In the genomic region with DNA sequence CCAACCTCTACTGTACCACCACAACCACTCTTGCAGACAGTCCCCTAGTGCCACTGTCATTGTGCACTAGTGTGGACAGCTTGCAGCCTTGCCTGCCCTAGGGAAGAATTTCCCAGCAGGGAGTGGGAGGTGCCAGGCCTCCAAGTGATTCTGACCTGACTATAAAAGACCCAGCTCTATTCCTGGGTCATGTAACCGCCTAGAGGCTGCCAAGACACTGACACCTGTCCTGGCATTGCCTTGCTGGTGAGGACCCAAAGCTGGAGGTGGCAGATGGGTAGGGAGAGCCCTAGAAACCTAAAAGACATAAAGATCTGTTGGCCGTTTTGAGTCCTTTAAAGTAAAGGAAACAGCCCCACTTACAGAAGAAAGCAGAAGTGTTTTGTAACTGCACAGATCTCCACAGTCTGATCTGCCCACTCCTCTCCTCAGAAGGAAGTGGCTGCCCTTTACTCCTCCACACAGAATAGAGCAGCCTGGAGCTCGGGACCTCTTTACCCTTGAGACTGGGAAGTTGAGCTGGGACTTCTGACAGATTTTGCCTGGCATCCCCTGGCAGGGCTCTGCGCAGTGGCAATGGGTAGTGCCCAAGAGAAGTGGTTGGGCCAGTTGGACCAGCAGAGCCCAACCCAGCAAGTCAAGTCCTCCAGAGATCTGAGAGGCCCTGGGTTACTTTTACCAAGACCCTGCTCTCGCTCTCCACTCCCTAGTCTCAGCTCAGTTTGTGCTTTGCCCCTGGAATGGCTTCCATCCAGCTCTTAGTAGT, we compare ENCODE assay signal across 7 mouse cellular contexts. TPM values are rescaled to one million over a fixed set of nuclear protein-coding genes. Genes with fewer than 3 reads are reported as not detected.
DNase-seq lines count a peak whose midpoint lies in the region; ATAC-seq lines count a peak whose summit lies in the region.

No protein-coding gene starts in this region.

- no peak overlapping the region for H3K4me3 ChIP-seq in liver, embryonic 16.5 days (ENCODE audit: low read depth, low read length)

- H3K27me3 ChIP-seq in liver, embryonic 16.5 days (ENCODE audit: control insufficient read depth, insufficient read depth, low read depth, low read length): no peaks in the 10 kb centered on the region

- peak overlapping the region; percentile 48; the same call in 1 of the 2 replicates for H3K27ac ChIP-seq in liver, embryonic 16.5 days (ENCODE audit: low read length)

- peak; percentile 42 to 59 for DNase-seq in urinary bladder, adult 18-20 months (ENCODE audit: low spot score in 2 of 2)
- no peak for DNase-seq in urinary bladder, postnatal 4 days (ENCODE audit: low spot score in 2 of 2)
- DNase-seq in urinary bladder, postnatal 36 days (ENCODE audit: low spot score in 2 of 2): peak; percentile 45 to 64
- no peak for DNase-seq in ovary, postnatal 10 days (ENCODE audit: low spot score)
- no peak for DNase-seq in spleen, adult 18-20 months

- no peak overlapping the region for H3K4me2 ChIP-seq in liver, embryonic 16.5 days (ENCODE audit: low read depth, low read length)

- H3K36me3 ChIP-seq in liver, embryonic 16.5 days (ENCODE audit: control insufficient read depth, insufficient read depth): no peaks in the 10 kb centered on the region

- no peaks in the 10 kb centered on the region for H3K9me3 ChIP-seq in liver, embryonic 16.5 days (replicated peaks; ENCODE audit: control insufficient read depth, low read length)

- no peak overlapping the region for H3K9ac ChIP-seq in liver, embryonic 16.5 days (ENCODE audit: low read depth, low read length)

- WGBS in liver, embryonic 16.5 days (ENCODE audit: insufficient replicate concordance): 29% methylated on average over 5 of the region's 5 CpGs

- ATAC-seq in granulocyte monocyte progenitor cell, adult 5-6 weeks (replicated peaks; ENCODE audit: poor library complexity, severe bottlenecking): peak; percentile 57
- ATAC-seq in liver, embryonic 16.5 days (ENCODE audit: low read depth): no peak

- peaks cover 6% of the 10 kb centered on the region; the same call in 1 of the 2 replicates for H3K4me1 ChIP-seq in liver, embryonic 16.5 days (ENCODE audit: control insufficient read depth, low read depth, low read length)

RNA-seq across cellular contexts. Expression of gene Prkcd, which starts 5.0 kb away (rescaled TPM):
- total RNA-seq in granulocyte monocyte progenitor cell, adult 5-6 weeks (2014; fragmentation: Nextera tagmentation): 158 and 179 TPM in 2 replicates
- total RNA-seq in granulocyte monocyte progenitor cell, adult 5-6 weeks (2017): 113 and 117 TPM in 2 replicates
- 16.3 and 16.4 TPM in 2 replicates for polyA plus RNA-seq in liver, embryonic 16.5 days (2015; fragmentation: Nextera tagmentation; extraction: Ambion mirVana)

RNA-seq across cellular contexts. Expression of gene Rft1, which starts 23.2 kb away (rescaled TPM):
- 16.7 and 20.4 TPM in 2 replicates for total RNA-seq in granulocyte monocyte progenitor cell, adult 5-6 weeks (2014; fragmentation: Nextera tagmentation)
- 16.9 and 21.4 TPM in 2 replicates for total RNA-seq in granulocyte monocyte progenitor cell, adult 5-6 weeks (2017)
- 3.9 and 4.1 TPM in 2 replicates for polyA plus RNA-seq in liver, embryonic 16.5 days (2015; fragmentation: Nextera tagmentation; extraction: Ambion mirVana)

Comparison
In these comparisons a context has a peak if more than half of its experiments do, and no peak if none do; other contexts are left out.
1. DNase-seq: peak in urinary bladder, adult 18-20 months (2 of 2) and urinary bladder, postnatal 36 days (2 of 2); none in urinary bladder, postnatal 4 days (0 of 2), ovary, postnatal 10 days (single experiment) and spleen, adult 18-20 months (0 of 2).